Mouse (Mus musculus): Measurements from ENCODE around the gene Rad51d.
A peak's percentile ranks its signal among the peaks of the same experiment; 100 is the strongest.

Rad51d gene

DNA sequence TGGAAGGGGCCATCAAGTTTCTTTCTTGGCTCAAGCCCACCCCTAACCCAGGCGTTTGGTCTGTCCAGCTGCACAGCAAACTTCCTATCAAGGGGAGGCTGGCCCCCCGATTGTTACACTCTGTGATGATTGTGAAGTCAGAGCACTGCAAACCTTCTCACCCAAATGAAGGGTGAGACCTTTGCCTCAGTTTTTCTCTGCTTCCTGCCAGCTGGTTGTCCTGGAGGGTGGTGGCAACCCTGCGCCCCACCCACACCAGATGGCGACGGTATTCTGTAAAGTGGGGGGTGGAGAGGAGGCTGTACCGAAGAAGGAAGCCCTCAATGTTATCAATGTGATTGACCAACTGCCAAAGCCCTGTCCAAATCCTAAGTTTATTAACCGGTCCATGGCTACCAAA, 1.5 kb upstream of the Rad51d start, which contains the start of gene Fndc8:
Fndc8 (plus strand) TSS at position 189 of the 400 bp plus-strand sequence.
- DNase-seq (ENCODE audit: low spot score): no peak

DNA sequence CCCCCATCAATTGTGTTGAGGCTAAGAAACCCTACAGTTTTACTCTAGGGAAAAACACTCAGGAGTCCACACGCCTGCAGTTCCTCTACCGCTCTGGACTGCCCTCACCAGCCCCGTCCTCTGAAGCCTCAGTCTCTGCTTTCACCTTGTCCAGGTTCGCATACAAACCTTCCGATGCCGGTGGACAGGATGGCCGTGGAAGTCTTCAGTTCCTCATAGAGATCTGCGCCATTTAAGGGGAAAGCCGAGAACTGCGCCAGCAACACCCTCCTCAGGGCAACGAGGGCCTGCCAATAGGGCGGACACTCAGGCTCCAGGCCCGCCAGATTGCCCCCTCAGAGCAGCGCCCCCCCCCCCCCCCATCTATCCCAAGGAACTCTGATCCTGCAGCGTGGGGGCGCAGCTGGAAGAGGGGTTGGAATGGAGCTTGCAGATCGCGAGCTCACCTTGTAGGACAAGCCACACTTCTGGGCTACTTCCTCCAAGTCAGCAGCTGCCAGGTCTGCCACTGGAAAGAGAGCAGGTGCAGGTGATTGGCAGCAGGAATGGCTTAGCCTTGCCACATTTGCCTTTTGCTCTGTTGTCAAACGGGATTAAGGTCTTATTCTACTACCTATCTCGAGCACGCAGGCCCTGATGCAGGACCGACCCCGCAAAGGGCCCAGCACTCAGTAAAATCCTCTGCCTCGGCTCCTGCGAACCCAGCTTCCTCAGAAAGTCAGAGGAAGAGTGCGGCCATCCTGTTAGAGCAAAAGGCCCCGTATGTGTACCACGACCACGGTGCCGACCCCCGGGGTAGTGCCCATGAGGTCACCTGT, 681 bp downstream of the Rad51d start:
- peak; percentile 18 for DNase-seq (ENCODE audit: low spot score)

DNA sequence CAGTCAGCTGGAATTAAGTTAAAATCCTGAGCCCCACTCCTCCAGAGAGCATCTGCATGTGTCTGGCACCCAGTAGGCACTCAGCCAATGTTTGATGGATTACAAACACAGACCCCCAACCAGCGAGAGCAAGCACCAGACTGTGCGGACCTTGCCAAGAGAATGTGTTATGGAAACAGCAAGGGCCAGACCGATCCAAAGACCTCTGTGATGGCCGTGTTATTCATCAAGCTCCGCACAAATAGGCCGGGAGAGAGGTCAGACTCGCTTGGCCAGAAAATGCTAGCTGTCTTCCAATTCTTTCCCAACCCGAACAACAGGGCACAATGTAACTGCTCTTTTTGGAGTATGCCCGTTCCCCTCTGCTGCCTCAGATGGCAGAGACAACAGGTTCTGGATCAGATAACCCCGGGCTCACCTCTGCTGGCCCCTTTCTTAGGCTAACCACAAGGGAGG, 1.9 kb downstream of the Rad51d start:
- no peak for DNase-seq (ENCODE audit: low spot score)

DNA sequence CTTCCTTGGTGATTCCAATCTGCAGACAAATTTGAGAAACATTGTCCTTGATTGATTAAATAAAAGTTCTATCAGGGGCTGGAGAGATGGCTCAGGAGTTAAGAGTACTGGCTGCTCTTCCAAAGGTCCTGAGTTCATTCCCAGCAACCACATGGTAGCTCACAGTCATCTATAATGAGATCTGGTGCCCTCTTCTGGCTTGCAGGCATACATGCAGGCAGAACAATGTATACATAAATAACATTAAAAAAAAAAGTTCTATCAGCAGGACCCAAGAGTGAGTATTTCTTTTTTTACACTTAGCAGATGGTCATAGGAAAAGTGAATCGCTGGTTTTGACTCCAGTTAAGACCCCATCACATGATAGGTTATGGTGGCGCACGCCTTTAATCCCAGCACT, 3.9 kb downstream of the Rad51d start:
- no peak for DNase-seq (ENCODE audit: low spot score)

DNA sequence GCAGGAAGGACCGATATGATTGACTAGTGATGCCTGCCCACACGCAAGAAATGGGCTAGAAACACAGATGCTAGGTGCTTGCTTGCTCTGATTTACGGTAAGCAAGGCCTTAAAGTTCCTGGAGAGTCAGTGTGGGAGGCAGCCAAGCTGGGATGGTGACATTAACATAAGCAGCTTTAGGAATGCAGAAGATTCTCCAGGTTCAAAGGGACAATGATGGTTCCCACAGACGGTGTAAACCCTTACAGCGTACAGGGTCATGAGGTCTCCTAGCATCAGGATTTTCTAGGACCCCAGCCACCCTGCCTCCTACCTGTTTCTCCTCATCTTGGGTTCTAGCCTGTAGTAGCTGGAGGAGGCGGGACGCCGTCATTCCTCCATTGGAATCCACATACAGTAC, 7.2 kb downstream of the Rad51d start:
- DNase-seq (ENCODE audit: low spot score): no peak

DNA sequence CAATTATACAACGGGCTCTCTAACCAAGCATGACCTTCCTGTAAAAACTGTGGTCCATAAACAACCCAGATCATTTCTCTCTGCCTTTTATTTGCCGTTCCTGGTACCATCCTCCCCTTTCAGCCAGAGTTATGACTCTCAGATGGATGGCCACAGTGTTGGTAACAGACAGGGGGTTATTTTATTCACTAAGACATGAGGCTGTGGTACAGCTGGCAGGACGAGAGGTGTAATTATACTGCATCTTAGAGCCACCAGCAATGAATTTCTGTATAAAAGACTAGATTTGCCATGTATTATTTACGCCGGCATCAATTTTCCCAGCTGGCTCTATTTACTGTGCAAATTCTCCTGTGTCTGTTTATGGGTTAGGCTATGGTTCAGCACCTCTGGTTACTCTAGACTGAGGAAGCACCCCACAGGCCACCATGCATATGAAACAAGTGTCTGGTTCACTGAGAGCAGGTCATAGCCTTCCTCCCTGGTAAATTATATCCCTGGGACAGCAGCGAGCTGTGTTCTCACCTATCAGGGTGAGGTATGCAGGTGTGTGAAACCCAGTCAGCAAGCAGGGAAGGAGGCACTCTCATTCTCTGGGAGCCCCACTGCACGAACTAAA, 12.6 kb downstream of the Rad51d start:
- no peak for DNase-seq (ENCODE audit: low spot score)

DNA sequence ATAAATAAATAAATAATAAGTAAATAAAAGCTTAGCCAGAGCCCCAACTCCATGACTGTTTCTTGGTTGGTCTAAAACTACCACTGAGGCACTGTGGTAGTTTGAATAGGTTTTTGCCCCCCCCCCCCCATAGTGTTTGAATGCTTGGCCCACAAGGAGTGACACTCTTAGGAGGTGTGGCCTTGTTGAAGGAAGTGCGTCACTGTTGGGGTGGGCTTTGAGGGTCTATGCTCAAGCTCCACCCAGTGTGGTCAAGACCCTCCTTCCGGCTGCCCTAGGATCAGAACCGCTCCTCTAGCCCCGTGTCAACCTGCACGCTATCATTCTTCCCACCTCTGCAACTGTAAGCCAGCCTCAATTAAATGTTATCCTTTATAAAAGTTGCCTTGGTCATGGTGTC, 14.8 kb downstream of the Rad51d start:
- no peak for DNase-seq (ENCODE audit: low spot score)

DNA sequence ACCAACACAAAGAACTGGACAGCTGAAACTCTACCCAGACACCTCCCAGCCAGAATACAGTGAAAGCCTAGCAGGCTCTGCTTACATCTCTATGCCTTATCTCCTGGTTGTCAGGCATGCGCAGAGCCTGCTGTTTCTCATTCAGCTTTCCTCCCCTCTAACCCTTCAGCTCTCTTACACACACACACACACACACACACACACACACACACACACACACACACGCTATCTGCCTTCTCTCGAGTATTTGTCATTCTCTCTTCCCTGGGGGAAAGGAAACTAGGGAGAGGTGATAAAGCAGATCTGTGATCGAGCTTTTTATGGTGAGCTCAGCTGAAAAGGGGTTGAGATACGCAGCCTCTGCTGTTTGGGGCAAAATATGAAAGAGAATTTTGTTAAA, 15.5 kb downstream of the Rad51d start:
- DNase-seq (ENCODE audit: low spot score): no peak

DNA sequence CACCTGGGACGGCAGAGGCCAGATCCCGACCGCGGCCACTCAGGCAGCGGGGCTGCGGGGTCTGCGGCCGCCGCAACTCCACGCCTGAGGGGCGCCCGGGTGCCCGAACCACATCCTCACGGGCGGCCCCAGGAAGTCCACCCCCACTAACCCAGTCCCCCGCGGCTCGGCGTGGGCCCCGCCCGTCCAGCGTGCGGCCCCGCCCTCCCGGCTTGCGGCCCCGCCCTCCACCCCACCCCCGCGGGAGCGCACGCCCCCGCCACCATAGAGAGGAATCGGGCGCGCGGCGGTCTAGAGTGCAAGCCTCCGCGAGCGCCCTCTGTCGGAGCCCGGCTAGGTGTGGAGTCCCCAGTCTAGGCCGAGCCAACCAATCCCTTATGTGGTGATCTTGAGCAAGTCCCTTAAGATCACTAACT, 19.4 kb downstream of the Rad51d start, which contains the start of gene Rffl:
Rffl (minus strand) TSS at position 180 of the 416 bp plus-strand sequence.
- DNase-seq (ENCODE audit: low spot score): peak; percentile 83

DNA sequence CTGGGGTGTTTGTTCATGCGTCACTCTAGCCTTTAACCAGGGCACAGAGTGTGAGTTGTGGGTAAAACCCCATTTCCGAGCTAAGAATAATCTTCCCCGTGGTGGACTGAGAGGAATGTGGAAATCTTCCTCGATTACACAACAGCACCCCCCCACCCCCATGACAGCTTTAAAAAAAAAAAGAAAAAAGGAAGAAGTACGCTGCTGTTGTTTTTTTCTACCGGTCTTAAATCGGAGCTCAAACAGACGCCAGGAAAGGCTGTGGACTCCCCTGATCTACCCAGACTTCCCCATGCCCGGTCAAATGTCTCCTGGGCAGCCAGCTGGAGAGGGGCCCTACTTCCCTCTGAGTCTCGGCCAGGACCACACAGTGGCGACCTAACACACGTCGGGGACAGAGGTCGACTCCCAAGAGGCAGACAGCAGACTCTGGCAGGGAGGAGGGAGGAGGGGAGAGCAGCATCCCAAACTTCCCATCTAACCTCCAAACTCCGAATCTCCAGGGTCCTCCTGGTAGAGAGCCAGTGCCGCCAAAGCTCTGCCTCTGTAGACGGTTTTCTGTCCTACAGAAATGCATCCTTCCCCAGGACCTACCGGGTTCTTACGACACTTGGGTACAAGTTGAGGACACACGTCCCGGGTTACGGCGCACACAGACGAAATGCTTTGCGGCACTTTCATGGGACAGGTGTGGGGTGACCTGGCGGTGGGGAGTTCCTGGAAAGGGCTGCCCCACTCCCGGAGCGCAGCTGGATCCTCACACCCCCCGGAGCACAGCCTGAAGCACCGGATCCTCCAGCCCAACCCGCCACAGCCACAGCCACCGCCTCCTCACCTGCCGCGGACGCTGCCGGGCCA, 20.0 kb downstream of the Rad51d start:
- no peak for DNase-seq (ENCODE audit: low spot score)

DNA sequence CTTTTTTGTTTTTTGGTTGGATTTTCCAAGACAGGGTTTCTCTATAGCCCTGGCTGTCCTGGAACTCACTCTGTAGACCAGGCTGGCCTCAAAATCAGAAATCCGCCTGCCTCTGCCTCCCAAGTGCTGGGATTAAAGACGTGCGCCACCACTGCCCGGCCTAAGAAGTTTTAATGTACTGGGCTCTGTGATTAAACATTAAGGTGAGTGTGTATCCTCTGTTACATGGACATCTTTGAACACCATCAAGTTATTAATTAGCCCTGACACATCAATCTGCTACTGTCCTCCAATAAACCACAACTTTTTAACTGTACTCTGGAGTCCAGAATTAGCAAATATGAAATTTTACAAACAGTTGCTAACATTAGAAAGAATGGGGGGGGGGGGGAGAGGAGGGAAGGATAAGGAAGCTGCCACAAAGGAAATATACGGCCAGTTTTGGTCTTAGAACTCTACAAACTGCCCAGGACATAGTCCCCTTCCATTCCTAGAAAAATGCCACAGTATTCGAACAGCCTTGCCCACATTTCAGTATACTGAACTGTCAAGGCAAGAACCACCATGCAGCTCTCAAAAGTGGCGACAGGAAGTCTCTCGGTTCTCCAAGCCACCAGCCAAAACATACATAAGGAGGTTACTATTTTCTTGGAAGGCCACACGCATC, 20.8 kb downstream of the Rad51d start:
- DNase-seq (ENCODE audit: low spot score): no peak

DNA sequence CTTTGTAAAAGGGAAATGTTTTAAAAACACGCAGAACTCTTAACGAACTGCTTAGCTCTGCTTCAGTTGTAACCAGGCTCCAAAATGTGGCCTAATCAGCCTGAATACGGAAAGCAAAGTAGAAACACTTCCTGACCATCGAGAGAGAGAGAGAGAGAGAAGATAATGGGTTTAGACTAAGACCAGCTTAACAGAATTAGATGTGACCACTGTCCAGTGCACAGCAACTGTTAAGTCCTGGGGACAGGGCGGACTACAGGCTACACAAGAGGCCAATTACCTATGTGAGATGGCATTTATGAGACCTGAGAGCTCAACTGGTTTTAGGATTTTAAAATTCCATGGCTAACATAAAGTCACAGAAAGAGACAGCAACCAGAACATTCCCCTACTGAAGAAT, 22.5 kb downstream of the Rad51d start:
- no peak for DNase-seq (ENCODE audit: low spot score)

DNA sequence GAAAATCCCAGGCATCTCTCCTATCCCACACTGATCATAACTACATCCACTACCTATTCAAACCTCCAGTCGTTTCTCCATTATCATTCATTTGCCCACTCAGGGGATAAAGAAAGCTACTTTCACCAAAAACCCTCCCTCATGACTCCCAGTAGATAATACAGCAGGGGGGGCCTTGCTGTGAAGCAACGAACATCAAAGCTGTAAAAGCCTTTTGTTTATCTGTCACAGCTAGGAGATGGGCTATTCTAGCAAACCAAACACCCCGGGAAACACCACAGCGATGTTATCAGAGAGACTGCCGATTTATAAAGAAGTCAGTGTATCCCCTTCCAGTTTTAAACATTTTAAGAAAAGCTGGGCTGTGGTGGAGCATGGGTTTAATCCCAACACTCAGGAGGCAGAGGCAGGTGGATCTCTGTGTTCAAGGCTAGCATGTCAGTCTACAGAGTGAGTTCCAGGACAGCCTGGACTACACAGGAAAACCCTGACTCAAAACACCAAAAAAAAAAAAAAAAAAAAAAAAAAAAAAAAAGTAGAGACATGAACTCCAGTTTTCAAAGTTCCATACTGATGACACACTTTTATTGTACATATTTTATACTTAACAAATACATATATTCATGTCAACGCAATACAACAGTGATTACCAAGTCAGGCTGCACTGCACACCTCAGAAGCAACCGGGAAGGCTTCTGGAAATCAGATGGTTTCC, 23.4 kb downstream of the Rad51d start:
- DNase-seq (ENCODE audit: low spot score): no peak

DNA sequence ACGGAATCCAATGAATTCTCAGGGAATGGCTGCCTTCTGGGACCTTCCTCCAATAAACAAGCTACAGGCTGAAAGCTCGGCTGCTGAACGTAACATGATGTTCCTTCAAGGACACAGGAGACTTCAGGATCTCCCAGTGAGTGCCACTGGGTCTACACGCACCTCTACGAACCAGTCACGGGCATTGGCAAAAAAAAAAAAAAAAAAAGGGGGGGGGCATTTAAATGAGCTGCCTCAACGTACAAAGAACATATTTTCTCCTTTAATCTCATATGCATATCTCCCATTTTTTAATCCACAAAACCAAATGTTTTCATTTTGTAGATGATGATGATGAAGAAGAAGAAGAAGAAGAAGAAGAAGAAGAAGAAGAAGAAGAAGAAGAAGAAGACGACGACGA, 24.5 kb downstream of the Rad51d start:
- DNase-seq (ENCODE audit: low spot score): no peak

DNA sequence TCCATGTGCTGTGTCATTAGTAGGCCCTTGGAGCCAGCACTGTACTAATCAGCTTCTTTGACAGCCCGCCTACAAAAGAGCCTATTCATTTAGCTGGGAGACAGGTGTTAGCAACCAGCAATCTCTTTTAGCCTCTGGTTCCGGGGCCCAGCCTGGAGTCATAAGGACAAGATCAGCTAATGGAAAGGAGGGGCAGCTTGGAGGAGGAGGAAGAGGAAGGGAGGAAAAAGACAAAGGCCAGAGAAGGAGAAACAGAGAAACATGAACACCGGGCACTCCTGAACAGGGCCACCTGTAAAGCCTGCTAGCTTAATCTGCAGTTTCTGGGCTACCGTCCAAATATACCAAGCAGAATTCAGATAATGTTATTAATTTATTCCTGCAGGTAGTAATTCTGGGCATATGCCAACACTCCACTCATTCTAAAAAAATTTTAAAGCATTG, 26.9 kb downstream of the Rad51d start:
- DNase-seq (ENCODE audit: low spot score): no peak

DNA sequence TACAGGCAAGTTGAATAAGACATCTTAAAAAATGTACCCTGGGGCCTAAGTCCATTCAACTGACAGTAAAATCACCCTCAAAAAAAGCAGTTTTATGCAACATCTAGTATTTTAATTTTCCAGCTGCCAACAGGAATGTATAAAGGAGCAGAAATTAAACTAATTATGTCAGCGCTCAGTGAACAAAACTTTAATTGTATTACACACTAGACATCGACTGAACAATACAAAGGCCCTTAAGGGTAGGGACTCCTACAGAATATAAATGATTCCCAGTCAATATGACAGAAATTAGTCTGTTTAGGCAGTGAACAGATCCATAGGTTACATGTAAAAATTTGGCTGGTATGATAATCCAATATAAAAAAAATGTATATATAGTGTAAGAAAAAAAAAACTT, 27.4 kb downstream of the Rad51d start:
- DNase-seq (ENCODE audit: low spot score): no peak

DNA sequence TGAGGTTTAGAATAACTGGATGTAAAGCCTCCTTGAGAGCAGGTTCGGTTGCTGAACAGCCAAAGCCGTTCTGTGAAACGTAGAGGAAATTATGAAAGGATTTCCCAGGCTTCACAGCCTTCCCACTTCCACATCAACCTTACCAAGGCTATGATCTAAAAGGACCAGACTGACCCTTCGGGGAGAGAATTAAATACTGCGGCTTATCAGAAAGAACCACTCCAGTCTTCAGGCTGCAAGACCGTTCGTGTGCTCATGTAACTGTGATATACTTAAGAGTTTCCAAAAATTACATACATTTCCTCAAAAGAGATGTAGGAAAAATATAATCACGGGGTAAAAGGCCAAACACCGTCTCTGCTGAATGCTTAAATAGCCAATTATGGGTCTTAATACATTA, 27.8 kb downstream of the Rad51d start:
- DNase-seq (ENCODE audit: low spot score): no peak

DNA sequence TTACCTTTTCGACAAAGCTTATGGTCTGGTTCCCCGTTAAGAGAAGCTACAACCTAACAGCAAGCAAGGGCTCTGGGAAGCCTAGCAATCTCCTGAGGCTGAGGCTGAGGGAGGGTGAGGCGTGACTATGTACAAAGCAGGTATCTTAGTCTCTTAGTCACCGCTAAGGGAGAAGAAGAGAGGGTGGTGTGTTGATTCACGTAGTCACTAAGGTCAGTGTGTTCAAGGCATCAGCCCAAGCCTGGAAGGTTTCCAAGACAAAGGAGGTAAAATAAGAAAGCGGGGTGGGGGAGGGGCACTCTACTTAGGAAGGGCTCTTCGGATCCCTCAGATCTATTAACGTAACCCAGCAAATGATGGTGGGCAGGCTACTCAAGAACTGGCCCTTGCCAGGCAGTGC, 28.9 kb downstream of the Rad51d start:
- DNase-seq (ENCODE audit: low spot score): no peak

DNA sequence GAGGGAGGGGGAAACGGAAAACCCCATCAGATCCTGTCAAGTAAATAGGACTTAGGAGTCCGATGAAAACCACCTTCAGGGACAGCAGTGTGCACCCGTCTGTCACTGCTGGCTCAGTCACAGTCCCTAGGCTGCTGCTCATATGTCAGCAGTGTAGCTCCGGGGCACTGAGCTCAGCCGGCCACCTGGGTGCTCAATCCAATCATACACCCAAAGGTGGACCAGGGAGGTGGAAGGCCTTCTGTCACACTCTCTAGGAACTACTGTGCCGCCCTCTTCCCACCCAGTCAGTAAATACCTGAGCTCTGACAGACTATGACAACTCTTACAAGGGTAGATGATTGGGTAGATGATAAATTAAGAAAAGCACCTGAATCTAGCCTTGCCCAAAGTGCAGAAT, 29.7 kb downstream of the Rad51d start:
- DNase-seq (ENCODE audit: low spot score): no peak

DNA sequence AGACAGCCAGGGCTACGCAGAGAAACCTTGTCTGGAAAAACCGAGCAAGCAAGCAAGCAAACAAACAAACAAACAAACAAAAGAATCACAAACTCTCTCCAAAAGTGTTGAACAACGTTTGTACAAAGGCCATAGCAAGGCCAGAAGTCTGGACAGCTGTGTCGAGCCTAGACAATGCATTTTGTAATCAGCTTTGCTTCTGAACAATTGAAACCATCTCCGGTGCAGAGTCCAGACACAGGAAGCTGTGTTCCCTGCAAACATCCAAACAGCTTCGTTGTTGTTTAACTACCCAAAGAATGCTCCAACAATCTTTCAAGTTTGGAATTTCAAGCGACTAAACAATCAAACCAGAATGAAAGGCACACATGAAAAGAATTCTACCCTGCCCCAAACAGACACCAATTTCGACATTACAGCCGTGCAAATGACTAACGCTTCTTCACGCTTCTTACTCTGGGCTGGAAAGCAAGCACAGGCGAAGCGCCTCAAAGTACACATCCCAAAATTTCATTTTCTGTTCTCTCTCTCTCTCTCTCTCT, 33.0 kb downstream of the Rad51d start:
- DNase-seq (ENCODE audit: low spot score): no peak

DNA sequence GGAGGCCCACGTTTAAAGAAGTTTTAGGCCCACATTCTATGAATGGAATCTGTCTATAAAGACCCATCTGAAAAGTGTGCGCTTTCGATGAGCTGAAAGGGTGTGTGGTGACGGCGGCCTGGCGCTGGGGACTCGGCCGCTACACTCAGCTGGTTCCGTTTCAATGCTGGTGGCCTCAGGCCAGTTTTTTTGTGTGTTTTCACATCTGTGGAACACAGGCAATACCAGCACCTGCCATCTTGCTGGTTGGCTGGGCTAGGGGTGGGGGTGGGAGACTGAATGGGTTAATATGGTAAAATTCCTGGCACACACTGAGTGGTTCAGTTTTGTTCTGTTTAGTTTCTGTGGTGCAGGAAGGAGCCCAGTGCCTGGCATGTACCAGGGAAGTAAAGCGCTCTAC, 34.4 kb downstream of the Rad51d start:
- no peak for DNase-seq (ENCODE audit: low spot score)
